Mouse (Mus musculus): Measurements from ENCODE around the gene Hsdl2.

DNA sequence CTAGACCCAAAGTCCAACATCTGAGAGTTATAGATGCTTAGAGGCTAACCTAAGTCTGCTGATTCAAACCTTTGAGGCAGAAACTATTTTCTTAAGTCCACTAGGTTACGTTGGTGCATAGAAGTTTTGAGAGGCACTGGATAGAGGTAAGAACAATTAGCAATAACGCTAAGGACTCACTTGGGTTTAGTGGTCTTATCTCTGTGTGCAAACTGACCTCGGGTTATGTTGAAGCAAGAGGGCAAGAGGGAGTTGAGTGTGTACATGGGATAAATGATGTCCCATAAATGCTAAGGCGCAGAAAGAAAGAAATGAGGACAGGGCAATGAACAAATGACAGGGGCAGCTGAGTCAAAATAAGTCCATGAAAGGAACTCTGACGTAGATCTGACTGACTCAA lies 67.8 kb downstream of the Hsdl2 start:
- no peak for TF ChIP-seq CTCF (IDR thresholded peaks at IDR 0.05; ENCODE audit: low read depth)
- TF ChIP-seq EP300 (IDR thresholded peaks at IDR 0.05; ENCODE audit: low read depth) = no peak

All from liver, postnatal 0 days (tissue).